Mouse (Mus musculus): Measurements from ENCODE around the gene Efna1.

DNA sequence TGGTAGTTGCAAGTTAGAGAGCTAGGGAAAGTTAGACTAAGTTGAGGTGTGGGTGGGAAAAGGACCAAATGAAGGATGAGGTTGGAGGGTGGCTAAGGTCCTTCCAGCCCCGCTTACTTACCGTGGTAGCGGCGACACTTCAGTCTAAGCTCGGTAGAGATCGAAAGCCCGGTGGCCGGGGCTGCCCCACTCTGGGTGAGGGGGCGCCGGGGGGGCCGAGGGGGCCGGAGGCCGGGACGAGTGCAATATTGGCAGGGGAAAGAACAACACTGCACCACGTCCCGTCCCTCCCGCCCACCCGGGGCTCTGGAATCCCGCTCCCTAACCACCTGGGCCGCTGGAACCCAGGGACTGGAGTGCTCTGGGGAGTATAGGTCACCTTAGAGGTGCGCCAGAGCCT lies 54.0 kb downstream of the Efna1 start, which contains the start of gene Mtx1:
- TF ChIP-seq CTCF (IDR thresholded peaks at IDR 0.05; ENCODE audit: insufficient read depth, low read length) (no peak), POLR2A (IDR thresholded peaks at IDR 0.05; ENCODE audit: borderline replicate concordance, extremely low read depth, low read depth, low read length) (no peak)
